Mouse (Mus musculus): ENCODE data around the gene Efna3.

- TF ChIP-seq CTCF (IDR thresholded peaks at IDR 0.05; ENCODE audit: borderline replicate concordance, control insufficient read depth, extremely low read depth, insufficient read depth, low read length, poor library complexity): no peak
- TF ChIP-seq POLR2A (IDR thresholded peaks at IDR 0.05; ENCODE audit: control insufficient read depth, extremely low read depth, insufficient read depth, low read length, poor library complexity): no peak
Measured at GRCm38 (mm10) chr3:89330948-89331347, 8.2 kb upstream of the Efna3 start.

All from thymus, adult 2 months (tissue).